Mouse (Mus musculus): Measurements from ENCODE around the gene Olfr600.

DNA sequence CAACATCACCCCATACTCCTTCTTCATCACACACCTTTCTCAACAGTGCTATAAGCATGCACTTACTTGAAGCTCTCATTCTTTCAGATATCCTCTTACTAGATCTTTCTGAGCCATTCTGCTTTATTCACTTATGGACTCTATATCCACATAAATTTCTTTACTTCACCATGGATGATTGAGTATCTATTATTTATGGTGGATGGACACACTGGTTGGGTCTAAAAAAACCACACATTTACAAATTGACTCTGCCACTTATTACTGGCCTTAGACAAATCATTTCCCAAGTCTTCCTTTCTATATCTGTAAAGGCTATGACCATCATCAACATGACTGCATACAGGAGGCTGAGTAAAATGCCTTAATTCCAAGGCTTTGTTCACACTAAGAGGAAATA, 36.6 kb upstream of the Olfr600 start, which contains the start of gene Olfr603:
- TF ChIP-seq CTCF (IDR thresholded peaks at IDR 0.05; ENCODE audit: low read depth, low read length) (no peak), GATA2 (IDR thresholded peaks at IDR 0.05; ENCODE audit: borderline replicate concordance, low read depth, low read length) (no peak), POLR2AphosphoS5 (IDR thresholded peaks at IDR 0.05; ENCODE audit: insufficient replicate concordance, low read depth, low read length) (no peak), GATA1 (IDR thresholded peaks at IDR 0.05; ENCODE audit: borderline replicate concordance, low read length) (no peak), TAL1 (conservative IDR thresholded peaks at IDR 0.05; ENCODE audit: low read depth, low read length) (no peak)

All from G1E (cell line).